Mouse (Mus musculus) embryonic facial prominence, embryonic 11.5 days (tissue): ENCODE results near the gene Cyp1b1. TPM values are rescaled to one million over a fixed set of nuclear protein-coding genes. Genes with fewer than 3 reads are reported as not detected.

Experiments
- ATAC-seq: fragments of 200-750 bp; cut with Nextera tagmentation; replicated peaks from 2 replicates; pipeline ENCODE4 v1.8.0; 2017; ENCODE audit warnings: low read depth; ENCODE audit not compliant: insufficient number of reproducible peaks, low FRiP score, low TSS enrichment
- DNase-seq: peaks from one replicate; pipeline ENCODE4 v3.0.0-alpha.2; 2015; ENCODE audit warnings: low spot score
- H3K27ac ChIP-seq: fragments of 300-500 bp; sonication (generic); replicated peaks from 2 replicates; pipeline ENCODE4 v1.5.1; 2014; ENCODE audit warnings: mild to moderate bottlenecking, low read depth, low read length, control low read depth
- H3K27me3 ChIP-seq: fragments of 300-500 bp; sonication (generic); 2 replicates; pipeline ENCODE4 v1.6.1; 2014; ENCODE audit warnings: mild to moderate bottlenecking, low read length, moderate library complexity, mixed read lengths; ENCODE audit not compliant: control insufficient read depth, insufficient read depth
- H3K36me3 ChIP-seq: fragments of 300-500 bp; sonication (generic); replicated peaks from 2 replicates; pipeline ENCODE4 v1.6.1; 2014; ENCODE audit warnings: low read depth, mild to moderate bottlenecking, low read length, moderate library complexity, mixed read lengths; ENCODE audit not compliant: control insufficient read depth, insufficient read depth
- H3K4me1 ChIP-seq: fragments of 300-500 bp; sonication (generic); 2 replicates; pipeline ENCODE4 v1.6.1; 2014; ENCODE audit warnings: low read length, mixed read lengths; ENCODE audit not compliant: control insufficient read depth, insufficient read depth
- H3K4me2 ChIP-seq: fragments of 300-500 bp; sonication (generic); 2 replicates; pipeline ENCODE4 v1.6.1; 2014; ENCODE audit warnings: low read depth, mild to moderate bottlenecking, control low read depth, low read length, moderate library complexity
- H3K4me3 ChIP-seq: fragments of 300-500 bp; sonication (generic); 2 replicates; pipeline ENCODE4 v1.5.1; 2014; ENCODE audit warnings: low read depth, low read length, control low read depth
- H3K9ac ChIP-seq: fragments of 300-500 bp; sonication (generic); replicated peaks from 2 replicates; pipeline ENCODE4 v1.6.1; 2014; ENCODE audit warnings: mild to moderate bottlenecking, control low read depth, low read length
- H3K9me3 ChIP-seq: fragments of 300-500 bp; sonication (generic); replicated peaks from 2 replicates; pipeline ENCODE4 v1.6.1; 2016; ENCODE audit warnings: mild to moderate bottlenecking, low read length, inconsistent platforms, mixed read lengths; ENCODE audit not compliant: control insufficient read depth
- WGBS: fragments of 180-500 bp; shearing (Covaris S2); extraction: QIAGEN DNeasy Blood & Tissue Kit; methylation state at CpG from one replicate; pipeline ENCODE4 v1.1.7; 2014; 5-methylcytosine and 5-hydroxymethylcytosine counted together
- polyA plus RNA-seq: library from polyadenylated mRNA; unstranded; fragments of >200 nt; fragmentation: Nextera tagmentation; extraction: Ambion mirVana; gene quantifications from 2 replicates; pipeline ENCODE4 v1.2.1, GENCODE M21; 2014

Gene Cyp1b1
- polyA plus RNA-seq, result 7.2 and 7.7 TPM in 2 replicates

GRCm38 (mm10) chr17:79714931-79715637, at the start of gene Cyp1b1:
Gene Cyp1b1 (minus strand): TSS chr17:79715061.
- Histone ChIP-seq H3K9me3 (no peaks in the 10 kb centered on the region), H3K36me3 (no peaks in the 10 kb centered on the region), H3K4me2 (peak within 1 kb of the TSS; percentile 89), H3K9ac (peak within 1 kb of the TSS; percentile 37), H3K4me1 (peaks cover 8% of the 10 kb centered on the region; the same call in 1 of the 2 replicates), H3K4me3 (peak within 1 kb of the TSS; percentile 38), H3K27me3 (peaks cover 27% of the 10 kb centered on the region), H3K27ac (no peak within 1 kb of the TSS)
- ATAC-seq, result peak; percentile 54; the same call in 1 of the 2 replicates
- DNase-seq, result peak; percentile 54
- WGBS, result under 1% methylated on average over 31 of the region's 31 CpGs

DNA sequence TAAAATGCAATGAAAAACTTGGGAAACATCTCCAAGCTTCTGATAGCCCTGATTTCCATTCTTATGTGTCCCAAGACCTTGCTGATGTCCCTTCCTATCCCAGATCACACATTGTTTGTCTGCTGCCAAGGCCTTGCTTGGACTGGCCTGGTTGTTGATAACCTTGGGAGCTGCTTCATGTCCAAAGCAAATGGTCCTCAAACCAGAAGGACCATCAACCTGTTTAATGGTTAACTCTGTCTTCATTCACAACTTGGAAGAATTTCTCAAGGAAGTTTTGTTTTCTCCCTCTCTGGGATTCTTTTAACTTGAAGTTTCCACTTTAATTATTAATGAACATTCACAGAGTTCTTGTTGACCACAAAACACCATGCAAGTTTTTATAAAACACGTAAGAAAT, 47.0 kb upstream of the Cyp1b1 start:
- ATAC-seq, result no peak
- no peaks in the 10 kb centered on the region for H3K27me3 ChIP-seq

GRCm38 (mm10) chr17:79753831-79754230, 39.0 kb upstream of the Cyp1b1 start:
- Histone ChIP-seq H3K9ac (no peak overlapping the region), H3K27ac (no peak overlapping the region), H3K4me1 (no peaks in the 10 kb centered on the region), H3K27me3 (no peaks in the 10 kb centered on the region), H3K4me3 (no peak overlapping the region), H3K4me2 (no peak overlapping the region), H3K9me3 (no peaks in the 10 kb centered on the region; the same call in 1 of the 2 replicates), H3K36me3 (no peaks in the 10 kb centered on the region)
- 93% methylated on average over 12 of the region's 12 CpGs for WGBS
- ATAC-seq, result no peak
- DNase-seq, result no peak

More for the DNA sequence above, 47.0 kb upstream of the Cyp1b1 start:
- no peak for DNase-seq
- Histone ChIP-seq H3K4me2 (no peak overlapping the region), H3K9me3 (no peaks in the 10 kb centered on the region), H3K4me1 (no peaks in the 10 kb centered on the region), H3K36me3 (no peaks in the 10 kb centered on the region), H3K27ac (no peak overlapping the region), H3K9ac (no peak overlapping the region), H3K4me3 (no peak overlapping the region)
- 77% methylated on average over 1 of the region's 1 CpGs for WGBS

GRCm38 (mm10) chr17:79752836-79753235, 38.0 kb upstream of the Cyp1b1 start:
- no peak overlapping the region for H3K27ac ChIP-seq
- no peak overlapping the region for H3K9ac ChIP-seq
- H3K9me3 ChIP-seq, result no peaks in the 10 kb centered on the region; the same call in 1 of the 2 replicates
- H3K4me1 ChIP-seq, result no peaks in the 10 kb centered on the region
- DNase-seq (no peak), ATAC-seq (no peak)
- H3K36me3 ChIP-seq, result no peaks in the 10 kb centered on the region
- no peaks in the 10 kb centered on the region for H3K27me3 ChIP-seq
- no peak overlapping the region for H3K4me2 ChIP-seq
- H3K4me3 ChIP-seq, result no peak overlapping the region

GRCm38 (mm10) chr17:79751661-79752191, 36.9 kb upstream of the Cyp1b1 start:
- 91% methylated on average over 6 of the region's 6 CpGs for WGBS
- no peak for ATAC-seq

GRCm38 (mm10) chr17:79749647-79750046, 34.8 kb upstream of the Cyp1b1 start:
- no peak for ATAC-seq
- Histone ChIP-seq H3K36me3 (no peaks in the 10 kb centered on the region), H3K27me3 (no peaks in the 10 kb centered on the region), H3K27ac (no peak overlapping the region), H3K4me3 (no peak overlapping the region), H3K4me1 (no peaks in the 10 kb centered on the region), H3K9me3 (peaks cover 2% of the 10 kb centered on the region), H3K9ac (no peak overlapping the region), H3K4me2 (no peak overlapping the region)
- 89% methylated on average over 1 of the region's 1 CpGs for WGBS
- DNase-seq, result no peak

More at GRCm38 (mm10) chr17:79751661-79752191, 36.9 kb upstream of the Cyp1b1 start:
- Histone ChIP-seq H3K4me3 (no peak overlapping the region), H3K9ac (no peak overlapping the region), H3K36me3 (no peaks in the 10 kb centered on the region), H3K9me3 (peaks cover 2% of the 10 kb centered on the region), H3K27me3 (no peaks in the 10 kb centered on the region), H3K4me2 (no peak overlapping the region), H3K4me1 (no peaks in the 10 kb centered on the region), H3K27ac (no peak overlapping the region)
- DNase-seq, result no peak

DNA sequence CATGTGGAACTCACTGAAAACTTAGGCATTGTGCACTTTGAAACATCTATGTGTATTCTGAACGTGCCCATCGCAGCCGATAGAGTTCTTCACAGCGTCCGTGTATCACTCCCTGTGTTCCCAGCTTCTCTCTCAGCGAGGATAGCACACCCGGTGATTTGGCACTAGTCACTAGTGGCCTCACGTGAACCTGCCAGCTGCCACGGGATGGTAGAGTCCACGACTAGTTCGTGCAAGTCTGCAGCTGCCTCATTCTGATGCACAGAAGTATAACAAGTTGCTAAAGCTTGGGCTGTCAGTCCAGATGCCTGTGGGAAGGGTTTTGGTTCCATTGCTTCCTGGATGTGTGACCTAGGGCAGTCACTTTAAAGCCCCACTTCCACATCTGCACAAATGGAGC, 32.1 kb upstream of the Cyp1b1 start:
- DNase-seq (no peak), ATAC-seq (no peak)
- H3K27ac ChIP-seq, result no peak overlapping the region
- no peak overlapping the region for H3K4me3 ChIP-seq
- peaks cover 2% of the 10 kb centered on the region for H3K9me3 ChIP-seq
- H3K4me1 ChIP-seq, result no peaks in the 10 kb centered on the region
- H3K4me2 ChIP-seq, result no peak overlapping the region
- H3K9ac ChIP-seq, result no peak overlapping the region
- no peaks in the 10 kb centered on the region for H3K36me3 ChIP-seq
- no peaks in the 10 kb centered on the region for H3K27me3 ChIP-seq
- WGBS, result 88% methylated on average over 11 of the region's 11 CpGs

DNA sequence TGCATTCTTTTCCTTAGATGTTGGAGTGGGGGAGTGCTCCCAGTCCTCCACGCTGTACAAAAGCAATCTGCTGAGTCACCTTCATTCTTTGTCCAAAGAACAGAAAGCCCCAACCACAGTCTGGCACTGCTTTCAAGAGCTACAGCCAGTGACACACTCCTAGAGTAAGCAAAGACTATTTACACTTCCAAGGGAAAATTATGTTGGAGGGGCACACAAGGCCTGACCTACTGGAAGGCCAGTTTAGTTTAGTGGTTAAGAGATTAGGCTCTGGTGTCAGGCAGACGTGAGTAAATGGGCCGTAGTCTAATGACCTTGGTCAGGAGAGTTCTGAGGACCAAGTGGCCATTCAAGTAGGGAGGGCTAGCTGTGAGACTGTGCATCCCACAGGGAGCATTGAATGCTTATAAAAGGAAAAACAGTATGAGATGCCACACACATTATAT, 31.3 kb upstream of the Cyp1b1 start:
- H3K4me3 ChIP-seq, result no peak overlapping the region
- no peak overlapping the region for H3K4me2 ChIP-seq
- DNase-seq (peak; percentile 53), ATAC-seq (0 out of 2 replicates have a peak, but pooled peaks have one; percentile 14)
- no peak overlapping the region for H3K27ac ChIP-seq
- peaks cover 2% of the 10 kb centered on the region for H3K9me3 ChIP-seq
- H3K36me3 ChIP-seq, result no peaks in the 10 kb centered on the region
- H3K4me1 ChIP-seq, result no peaks in the 10 kb centered on the region
- no peaks in the 10 kb centered on the region for H3K27me3 ChIP-seq
- no peak overlapping the region for H3K9ac ChIP-seq
- 16% methylated on average over 3 of the region's 3 CpGs for WGBS
